Mouse (Mus musculus) kidney, adult 9 months (tissue): ENCODE measurements around the gene Sp140.
"Not testable (repeated sequence)": the region's sequence is repeated elsewhere in the genome, so short reads cannot be mapped to it uniquely, and the experiment has no call there.

Experiments
- DNase-seq: peaks from one replicate; pipeline ENCODE4 v3.0.0; 2022

Sp140 gene

GRCm38 (mm10) chr1:85600078-85600477 lies at the start of gene Sp140:
Sp140 (plus strand) TSS chr1:85600378.
- not testable (repeated sequence) for DNase-seq

- DNase-seq = not testable (repeated sequence)
Measured at GRCm38 (mm10) chr1:85555261-85555660, 44.9 kb upstream of the Sp140 start.

GRCm38 (mm10) chr1:85573554-85573953 lies 26.6 kb upstream of the Sp140 start:
- not testable (repeated sequence) for DNase-seq

- not testable (repeated sequence) for DNase-seq
Measured at GRCm38 (mm10) chr1:85575376-85575775, 24.8 kb upstream of the Sp140 start, which contains the start of gene G530012D18Rik. G530012D18Rik (plus strand) TSS chr1:85575676.

- not testable (repeated sequence) for DNase-seq
Measured at GRCm38 (mm10) chr1:85578372-85579010, 21.7 kb upstream of the Sp140 start.

GRCm38 (mm10) chr1:85579199-85580147 lies 20.7 kb upstream of the Sp140 start:
- not testable (repeated sequence) for DNase-seq

- DNase-seq = not testable (repeated sequence)
Measured at GRCm38 (mm10) chr1:85580148-85580534, 20.0 kb upstream of the Sp140 start.

- DNase-seq = not testable (repeated sequence)
Measured at GRCm38 (mm10) chr1:85580578-85580977, 19.6 kb upstream of the Sp140 start.

- DNase-seq = peak; percentile 35
Measured at GRCm38 (mm10) chr1:85581518-85581917, 18.7 kb upstream of the Sp140 start.

- DNase-seq = not testable (repeated sequence)
Measured at GRCm38 (mm10) chr1:85588697-85589096, 11.5 kb upstream of the Sp140 start.

GRCm38 (mm10) chr1:85592526-85592925 lies 7.7 kb upstream of the Sp140 start:
- not testable (repeated sequence) for DNase-seq

- DNase-seq = not testable (repeated sequence)
Measured at GRCm38 (mm10) chr1:85598271-85599012, 1.7 kb upstream of the Sp140 start, which contains the start of gene Sp110. Sp110 (minus strand) TSS chr1:85598817.

- peak; percentile 36 for DNase-seq
Measured at GRCm38 (mm10) chr1:85600794-85601193, 616 bp downstream of the Sp140 start.

GRCm38 (mm10) chr1:85604341-85604740 lies 4.2 kb downstream of the Sp140 start:
- DNase-seq = not testable (repeated sequence)

GRCm38 (mm10) chr1:85608361-85608760 lies 8.2 kb downstream of the Sp140 start:
- DNase-seq = not testable (repeated sequence)

GRCm38 (mm10) chr1:85610581-85610980 lies 10.4 kb downstream of the Sp140 start:
- not testable (repeated sequence) for DNase-seq

- DNase-seq = not testable (repeated sequence)
Measured at GRCm38 (mm10) chr1:85615096-85615495, 14.9 kb downstream of the Sp140 start.

GRCm38 (mm10) chr1:85615819-85616218 lies 15.6 kb downstream of the Sp140 start:
- DNase-seq = not testable (repeated sequence)

GRCm38 (mm10) chr1:85617161-85617560 lies 17.0 kb downstream of the Sp140 start:
- DNase-seq = not testable (repeated sequence)

- not testable (repeated sequence) for DNase-seq
Measured at GRCm38 (mm10) chr1:85618689-85619088, 18.5 kb downstream of the Sp140 start.

- not testable (repeated sequence) for DNase-seq
Measured at GRCm38 (mm10) chr1:85636936-85637335, 36.8 kb downstream of the Sp140 start.

GRCm38 (mm10) chr1:85638144-85638543 lies 38.0 kb downstream of the Sp140 start:
- DNase-seq = not testable (repeated sequence)

- peak; percentile 42 for DNase-seq
Measured at GRCm38 (mm10) chr1:85649881-85650280, 49.7 kb downstream of the Sp140 start, which contains the start of gene Sp100. Sp100 (plus strand) TSS chr1:85649988.
